Mouse (Mus musculus) stomach, postnatal 0 days (tissue): ENCODE measurements around the gene Wrb. TPM values are rescaled to one million over a fixed set of nuclear protein-coding genes. Genes with fewer than 3 reads are reported as not detected.
A peak's percentile ranks its signal among the peaks of the same experiment; 100 is the strongest.

Source experiments
- ATAC-seq: fragments of 200-750 bp; cut with Nextera tagmentation; 2 replicates; pipeline ENCODE4 v1.8.0; 2017; ENCODE audit not compliant: low FRiP score, low TSS enrichment
- DNase-seq: peaks from one replicate; pipeline ENCODE4 v3.0.0-alpha.2; 2016; ENCODE audit warnings: low spot score
- H3K27ac ChIP-seq: fragments of 300-500 bp; sonication (generic); replicated peaks from 2 replicates; pipeline ENCODE4 v1.5.1; 2014; ENCODE audit warnings: mild to moderate bottlenecking, control low read depth
- H3K27me3 ChIP-seq: fragments of 300-500 bp; sonication (generic); 2 replicates; pipeline ENCODE4 v1.6.1; 2014; ENCODE audit warnings: low read length; ENCODE audit not compliant: control insufficient read depth, insufficient read depth
- H3K36me3 ChIP-seq: fragments of 300-500 bp; sonication (generic); 2 replicates; pipeline ENCODE4 v1.6.1; 2014; ENCODE audit warnings: low read length, mixed read lengths; ENCODE audit not compliant: control insufficient read depth, insufficient read depth
- H3K4me1 ChIP-seq: fragments of 300-500 bp; sonication (generic); replicated peaks from 2 replicates; pipeline ENCODE4 v1.6.1; 2014; ENCODE audit warnings: antibody characterized with exemption; ENCODE audit not compliant: control insufficient read depth, insufficient read depth
- H3K4me2 ChIP-seq: fragments of 300-500 bp; sonication (generic); replicated peaks from 2 replicates; pipeline ENCODE4 v1.6.1; 2014; ENCODE audit warnings: low read depth, mild to moderate bottlenecking, control low read depth, moderate library complexity
- H3K4me3 ChIP-seq: fragments of 300-500 bp; sonication (generic); 2 replicates; pipeline ENCODE4 v1.5.1; 2014; ENCODE audit warnings: low read depth, low read length, control low read depth
- H3K9ac ChIP-seq: fragments of 300-500 bp; sonication (generic); 2 replicates; pipeline ENCODE4 v1.6.1; 2014; ENCODE audit warnings: mild to moderate bottlenecking, low read length, control low read depth, mixed read lengths
- H3K9me3 ChIP-seq: fragments of 300-500 bp; sonication (generic); 2 replicates; pipeline ENCODE4 v1.6.1; 2016; ENCODE audit warnings: low read length; ENCODE audit not compliant: control insufficient read depth
- CTCF ChIP-seq: IDR thresholded peaks from 2 replicates; pipeline ENCODE4 v1.5.1; 2016; ENCODE audit warnings: antibody characterized with exemption, low read depth, mild to moderate bottlenecking, moderate library complexity
- EP300 ChIP-seq: optimal IDR thresholded peaks from 2 replicates; pipeline ENCODE3; 2016; ENCODE audit warnings: antibody characterized with exemption
- WGBS: fragments of 180-500 bp; shearing (Covaris S2); extraction: QIAGEN DNeasy Blood & Tissue Kit; methylation state at CpG from one replicate; pipeline ENCODE4 v1.1.7; 2014; 5-methylcytosine and 5-hydroxymethylcytosine counted together
- polyA plus RNA-seq: library from polyadenylated mRNA; unstranded; fragments of >200 nt; fragmentation: Nextera tagmentation; extraction: Ambion mirVana; gene quantifications from 2 replicates; pipeline ENCODE4 v1.2.1, GENCODE M21; 2015

The Wrb gene
- polyA plus RNA-seq, 1 experiment from 2014 or later = 33.1 TPM

GRCm38 (mm10) chr16:96175399-96175798 is 30.2 kb downstream of the Wrb start:
- Histone ChIP-seq H3K36me3 (no peaks in the 10 kb centered on the region), H3K4me2 (no peak overlapping the region), H3K4me3 (no peak overlapping the region), H3K9me3 (no peaks in the 10 kb centered on the region), H3K27ac (no peak overlapping the region), H3K27me3 (no peaks in the 10 kb centered on the region), H3K4me1 (no peaks in the 10 kb centered on the region), H3K9ac (no peak overlapping the region)
- no peak for TF ChIP-seq CTCF
- TF ChIP-seq EP300 = no peak
- 52% methylated on average over 2 of the region's 2 CpGs for WGBS
- ATAC-seq (no peak), DNase-seq (no peak)

- Histone ChIP-seq H3K27ac (no peak overlapping the region), H3K27me3 (no peaks in the 10 kb centered on the region), H3K4me3 (no peak overlapping the region), H3K9ac (no peak overlapping the region), H3K9me3 (no peaks in the 10 kb centered on the region), H3K4me2 (no peak overlapping the region), H3K36me3 (no peaks in the 10 kb centered on the region), H3K4me1 (no peaks in the 10 kb centered on the region)
- TF ChIP-seq CTCF (peak; percentile 21; the same call in 1 of the 2 replicates), EP300 (no peak)
- no peak for ATAC-seq
- no peak for DNase-seq
Observed at GRCm38 (mm10) chr16:96179156-96179555, 33.9 kb downstream of the Wrb start.

DNA sequence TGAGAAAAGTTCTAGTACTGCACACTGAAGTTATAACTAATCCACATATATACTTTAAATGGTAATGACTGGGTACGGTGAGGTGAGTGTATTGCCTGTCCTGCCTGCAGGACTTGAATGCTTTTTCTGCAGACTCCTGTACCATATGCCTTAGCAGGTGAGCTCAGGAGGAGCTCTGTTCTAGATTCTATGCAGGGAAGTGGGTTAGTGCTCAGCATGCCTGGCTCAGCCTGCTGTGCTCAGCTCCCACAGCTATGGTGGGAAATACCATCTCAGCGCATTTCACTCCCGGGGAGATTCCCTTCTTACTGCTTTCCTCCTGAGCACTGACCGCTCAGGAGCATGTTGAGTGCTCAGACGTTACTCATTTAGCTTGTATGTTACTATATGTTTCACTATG is 42.4 kb downstream of the Wrb start:
- no peaks in the 10 kb centered on the region for H3K9me3 ChIP-seq
- H3K27ac ChIP-seq = no peak overlapping the region
- no peak overlapping the region for H3K4me2 ChIP-seq
- TF ChIP-seq EP300 = no peak
- no peak for TF ChIP-seq CTCF
- ATAC-seq (no peak), DNase-seq (no peak)
- no peaks in the 10 kb centered on the region for H3K27me3 ChIP-seq
- H3K36me3 ChIP-seq = no peaks in the 10 kb centered on the region
- H3K4me3 ChIP-seq = no peak overlapping the region
- 85% methylated on average over 5 of the region's 5 CpGs for WGBS
- no peaks in the 10 kb centered on the region for H3K4me1 ChIP-seq
- H3K9ac ChIP-seq = no peak overlapping the region

GRCm38 (mm10) chr16:96191531-96192506 is 46.6 kb downstream of the Wrb start, which contains the start of gene Lca5l:
TSS of gene Lca5l (minus strand) at chr16:96192271.
- Histone ChIP-seq H3K27me3 (no peaks in the 10 kb centered on the region), H3K9ac (peak within 1 kb of the TSS; percentile 76), H3K4me2 (peak within 1 kb of the TSS; percentile 90), H3K4me3 (peak within 1 kb of the TSS; percentile 88), H3K27ac (peak within 1 kb of the TSS; percentile 63; the same call in 1 of the 2 replicates), H3K9me3 (no peaks in the 10 kb centered on the region), H3K36me3 (no peaks in the 10 kb centered on the region), H3K4me1 (no peaks in the 10 kb centered on the region)
- TF ChIP-seq CTCF (no peak), EP300 (no peak)
- DNase-seq (peak; percentile 99), ATAC-seq (peak; percentile 98)
- under 1% methylated on average over 77 of the region's 77 CpGs for WGBS

DNA sequence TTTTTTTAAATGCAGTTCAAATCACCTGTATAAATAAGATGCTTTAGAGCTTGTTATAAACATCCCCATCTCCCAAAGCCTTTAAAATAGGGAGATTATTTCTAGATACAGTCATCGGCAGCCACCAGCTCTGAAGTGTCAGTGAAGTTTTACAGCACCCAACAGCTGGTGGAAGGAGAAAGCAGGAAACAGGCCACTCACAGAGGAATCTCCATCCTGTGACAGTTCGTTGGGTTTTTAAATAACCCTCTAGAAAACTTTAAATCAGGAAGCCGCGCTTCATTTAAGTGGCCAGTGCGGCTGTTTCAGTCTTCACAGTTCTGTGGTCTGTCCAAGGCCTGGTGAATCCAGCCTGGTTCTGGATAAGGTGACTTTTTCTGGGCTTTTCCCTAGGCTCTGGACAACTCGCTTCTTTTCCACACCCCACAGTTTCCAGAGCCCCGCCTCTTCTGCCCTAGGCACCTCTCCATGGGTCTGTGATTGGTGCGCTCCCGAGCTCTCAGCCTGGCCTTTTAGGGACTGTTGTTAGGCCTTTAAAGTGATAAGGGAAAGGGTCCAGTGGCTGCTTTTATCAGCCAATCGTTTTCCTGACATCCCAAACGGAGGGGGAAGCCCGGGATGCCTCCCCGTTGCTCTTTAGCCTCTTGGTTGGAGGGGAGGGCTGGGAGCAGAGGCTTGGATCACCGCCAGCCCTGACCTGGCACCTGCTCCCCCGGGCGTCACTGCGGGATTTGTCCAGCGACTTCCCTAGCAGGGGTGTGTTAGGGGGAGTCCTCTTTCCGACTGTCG is 54.9 kb downstream of the Wrb start, which contains the start of gene Sh3bgr:
Gene Sh3bgr, plus strand, starts transcription at position 538 of the 789 bp plus-strand sequence.
- H3K27ac ChIP-seq = peak within 1 kb of the TSS; percentile 84
- WGBS = 4% methylated on average over 20 of the region's 20 CpGs
- TF ChIP-seq EP300 (no peak), CTCF (no peak)
- H3K4me3 ChIP-seq = peak within 1 kb of the TSS; percentile 31
- peak within 1 kb of the TSS; percentile 58 for H3K9ac ChIP-seq
- no peaks in the 10 kb centered on the region for H3K9me3 ChIP-seq
- H3K4me2 ChIP-seq = peak within 1 kb of the TSS; percentile 60
- H3K36me3 ChIP-seq = no peaks in the 10 kb centered on the region
- 0 out of 2 replicates have a peak, but pooled peaks cover 3% of the 10 kb centered on the region for H3K4me1 ChIP-seq
- no peaks in the 10 kb centered on the region for H3K27me3 ChIP-seq
- DNase-seq (peak; percentile 72), ATAC-seq (peak; percentile 93)
